Mouse (Mus musculus) heart, embryonic 11.5 days (tissue): ENCODE data around the gene Samm50. TPM values are rescaled to one million over a fixed set of nuclear protein-coding genes. Genes with fewer than 3 reads are reported as not detected.

Source experiments
- ATAC-seq: fragments of 200-750 bp; cut with Nextera tagmentation; replicated peaks from 2 replicates; pipeline ENCODE4 v1.8.0; 2017; ENCODE audit warnings: moderate library complexity; ENCODE audit not compliant: insufficient number of reproducible peaks, low FRiP score, low TSS enrichment
- H3K27ac ChIP-seq: fragments of 300-500 bp; sonication (generic); 2 replicates; pipeline ENCODE4 v1.5.1; 2014; ENCODE audit warnings: mild to moderate bottlenecking, low read depth, low read length
- H3K27me3 ChIP-seq: fragments of 300-500 bp; sonication (generic); 2 replicates; pipeline ENCODE4 v1.6.1; 2014; ENCODE audit warnings: mild to moderate bottlenecking, low read length, mixed read lengths; ENCODE audit not compliant: control insufficient read depth, insufficient read depth
- H3K36me3 ChIP-seq: fragments of 300-500 bp; sonication (generic); 2 replicates; pipeline ENCODE4 v1.6.1; 2014; ENCODE audit warnings: mild to moderate bottlenecking, low read length, moderate library complexity, mixed read lengths; ENCODE audit not compliant: control insufficient read depth, insufficient read depth
- H3K4me1 ChIP-seq: fragments of 300-500 bp; sonication (generic); 2 replicates; pipeline ENCODE4 v1.6.1; 2014; ENCODE audit warnings: low read length; ENCODE audit not compliant: control insufficient read depth, insufficient read depth
- H3K4me2 ChIP-seq: fragments of 300-500 bp; sonication (generic); 2 replicates; pipeline ENCODE4 v1.6.1; 2014; ENCODE audit warnings: mild to moderate bottlenecking, moderate library complexity
- H3K4me3 ChIP-seq: fragments of 300-500 bp; sonication (generic); 2 replicates; pipeline ENCODE4 v1.5.1; 2014; ENCODE audit warnings: low read depth, low read length
- H3K9ac ChIP-seq: fragments of 300-500 bp; sonication (generic); 2 replicates; pipeline ENCODE4 v1.6.1; 2014; ENCODE audit warnings: mild to moderate bottlenecking, low read depth, low read length, moderate library complexity
- H3K9me3 ChIP-seq: fragments of 300-500 bp; sonication (generic); replicated peaks from 2 replicates; pipeline ENCODE4 v1.6.1; 2016; ENCODE audit warnings: low read length; ENCODE audit not compliant: control insufficient read depth
- WGBS: fragments of 180-500 bp; shearing (Covaris S2); extraction: QIAGEN DNeasy Blood & Tissue Kit; methylation state at CpG from one replicate; pipeline ENCODE4 v1.1.7; 2014; ENCODE audit not compliant: insufficient replicate concordance; 5-methylcytosine and 5-hydroxymethylcytosine counted together
- polyA plus RNA-seq: library from polyadenylated mRNA; unstranded; fragments of >200 nt; fragmentation: Nextera tagmentation; extraction: Ambion mirVana; gene quantifications from 2 replicates; pipeline ENCODE4 v1.2.1, GENCODE M21; 2014

Samm50 gene
- polyA plus RNA-seq, 1 experiment from 2014 or later, result 75.9 TPM

- H3K4me2 ChIP-seq, result peak overlapping the region; percentile 18; the same call in 1 of the 2 replicates
- ATAC-seq, result no peak
- no peaks in the 10 kb centered on the region for H3K27me3 ChIP-seq
- WGBS, result 32% methylated on average over 11 of the region's 11 CpGs
- peak overlapping the region; percentile 96 for H3K27ac ChIP-seq
- no peaks in the 10 kb centered on the region for H3K9me3 ChIP-seq
- peaks cover 67% of the 10 kb centered on the region for H3K4me1 ChIP-seq
- no peaks in the 10 kb centered on the region for H3K36me3 ChIP-seq
- H3K9ac ChIP-seq, result peak overlapping the region; percentile 39
- H3K4me3 ChIP-seq, result no peak overlapping the region
Observed at GRCm38 (mm10) chr15:84253757-84254156, 61.7 kb downstream of the Samm50 start.

- H3K4me1 ChIP-seq, result peaks cover 68% of the 10 kb centered on the region
- H3K27me3 ChIP-seq, result no peaks in the 10 kb centered on the region
- no peak for ATAC-seq
- H3K4me3 ChIP-seq, result no peak overlapping the region
- peak overlapping the region; percentile 18; the same call in 1 of the 2 replicates for H3K9ac ChIP-seq
- no peaks in the 10 kb centered on the region for H3K9me3 ChIP-seq
- no peaks in the 10 kb centered on the region for H3K36me3 ChIP-seq
- WGBS, result 58% methylated on average over 8 of the region's 8 CpGs
- H3K27ac ChIP-seq, result peak overlapping the region; percentile 96
- H3K4me2 ChIP-seq, result no peak overlapping the region
Observed at GRCm38 (mm10) chr15:84254387-84254786, 62.3 kb downstream of the Samm50 start.

- 70% methylated on average over 12 of the region's 12 CpGs for WGBS
- no peaks in the 10 kb centered on the region for H3K9me3 ChIP-seq
- H3K9ac ChIP-seq, result no peak overlapping the region
- peaks cover 69% of the 10 kb centered on the region for H3K4me1 ChIP-seq
- no peak overlapping the region for H3K4me3 ChIP-seq
- H3K36me3 ChIP-seq, result peaks cover 2% of the 10 kb centered on the region; the same call in 1 of the 2 replicates
- H3K27ac ChIP-seq, result peak overlapping the region; percentile 54; the same call in 1 of the 2 replicates
- ATAC-seq, result no peak
- H3K27me3 ChIP-seq, result no peaks in the 10 kb centered on the region
- H3K4me2 ChIP-seq, result no peak overlapping the region
Observed at GRCm38 (mm10) chr15:84256254-84256850, 64.3 kb downstream of the Samm50 start.

- Histone ChIP-seq H3K36me3 (peaks cover 2% of the 10 kb centered on the region; the same call in 1 of the 2 replicates), H3K4me1 (peaks cover 64% of the 10 kb centered on the region), H3K4me3 (no peak overlapping the region), H3K9me3 (no peaks in the 10 kb centered on the region), H3K9ac (peak overlapping the region; percentile 52; the same call in 1 of the 2 replicates), H3K4me2 (no peak overlapping the region), H3K27me3 (no peaks in the 10 kb centered on the region), H3K27ac (peak overlapping the region; percentile 54; the same call in 1 of the 2 replicates)
- 41% methylated on average over 5 of the region's 5 CpGs for WGBS
- no peak for ATAC-seq
Observed at GRCm38 (mm10) chr15:84256864-84257263, 64.8 kb downstream of the Samm50 start.

- peak overlapping the region; percentile 41; the same call in 1 of the 2 replicates for H3K27ac ChIP-seq
- WGBS, result 76% methylated on average over 9 of the region's 9 CpGs
- no peaks in the 10 kb centered on the region for H3K9me3 ChIP-seq
- no peaks in the 10 kb centered on the region for H3K27me3 ChIP-seq
- H3K4me3 ChIP-seq, result no peak overlapping the region
- H3K4me2 ChIP-seq, result no peak overlapping the region
- peaks cover 53% of the 10 kb centered on the region for H3K4me1 ChIP-seq
- ATAC-seq, result no peak
- 0 out of 2 replicates have a peak overlapping the region, but pooled peaks have one; percentile 22 for H3K9ac ChIP-seq
- peaks cover 2% of the 10 kb centered on the region; the same call in 1 of the 2 replicates for H3K36me3 ChIP-seq
Observed at GRCm38 (mm10) chr15:84258602-84259355, 66.7 kb downstream of the Samm50 start.

- Histone ChIP-seq H3K9ac (no peak overlapping the region), H3K36me3 (peaks cover 2% of the 10 kb centered on the region; the same call in 1 of the 2 replicates)
Observed at GRCm38 (mm10) chr15:84260123-84260822, 68.2 kb downstream of the Samm50 start.

GRCm38 (mm10) chr15:84262630-84263029 is 70.6 kb downstream of the Samm50 start:
- peaks cover 2% of the 10 kb centered on the region; the same call in 1 of the 2 replicates for H3K36me3 ChIP-seq
- H3K9me3 ChIP-seq, result no peaks in the 10 kb centered on the region
- H3K27ac ChIP-seq, result no peak overlapping the region
- H3K4me2 ChIP-seq, result no peak overlapping the region
- H3K4me1 ChIP-seq, result peaks cover 40% of the 10 kb centered on the region
- no peaks in the 10 kb centered on the region for H3K27me3 ChIP-seq
- no peak overlapping the region for H3K4me3 ChIP-seq
- ATAC-seq, result no peak
- H3K9ac ChIP-seq, result no peak overlapping the region
- 90% methylated on average over 6 of the region's 6 CpGs for WGBS

More at GRCm38 (mm10) chr15:84260123-84260822, 68.2 kb downstream of the Samm50 start:
- H3K4me2 ChIP-seq, result no peak overlapping the region
- H3K4me3 ChIP-seq, result no peak overlapping the region
- ATAC-seq, result no peak
- WGBS, result 33% methylated on average over 22 of the region's 22 CpGs
- no peaks in the 10 kb centered on the region for H3K27me3 ChIP-seq
- no peaks in the 10 kb centered on the region for H3K9me3 ChIP-seq
- H3K27ac ChIP-seq, result no peak overlapping the region
- H3K4me1 ChIP-seq, result peaks cover 44% of the 10 kb centered on the region

GRCm38 (mm10) chr15:84263573-84263972 is 71.5 kb downstream of the Samm50 start:
- no peaks in the 10 kb centered on the region for H3K27me3 ChIP-seq
- peaks cover 2% of the 10 kb centered on the region; the same call in 1 of the 2 replicates for H3K36me3 ChIP-seq
- no peak overlapping the region for H3K4me3 ChIP-seq
- no peak overlapping the region for H3K4me2 ChIP-seq
- H3K27ac ChIP-seq, result 0 out of 2 replicates have a peak overlapping the region, but pooled peaks have one; percentile 30
- H3K4me1 ChIP-seq, result peaks cover 30% of the 10 kb centered on the region
- 42% methylated on average over 2 of the region's 2 CpGs for WGBS
- no peaks in the 10 kb centered on the region for H3K9me3 ChIP-seq
- ATAC-seq, result no peak
- H3K9ac ChIP-seq, result no peak overlapping the region
